Mouse (Mus musculus): ENCODE results near the gene Inpp5a. TPM values are rescaled to one million over a fixed set of nuclear protein-coding genes. Genes with fewer than 3 reads are reported as not detected.

Gene Inpp5a
- polyA plus RNA-seq (2014; fragmentation: Nextera tagmentation; extraction: Ambion mirVana): 39.3 and 41.6 TPM in 2 replicates

DNA sequence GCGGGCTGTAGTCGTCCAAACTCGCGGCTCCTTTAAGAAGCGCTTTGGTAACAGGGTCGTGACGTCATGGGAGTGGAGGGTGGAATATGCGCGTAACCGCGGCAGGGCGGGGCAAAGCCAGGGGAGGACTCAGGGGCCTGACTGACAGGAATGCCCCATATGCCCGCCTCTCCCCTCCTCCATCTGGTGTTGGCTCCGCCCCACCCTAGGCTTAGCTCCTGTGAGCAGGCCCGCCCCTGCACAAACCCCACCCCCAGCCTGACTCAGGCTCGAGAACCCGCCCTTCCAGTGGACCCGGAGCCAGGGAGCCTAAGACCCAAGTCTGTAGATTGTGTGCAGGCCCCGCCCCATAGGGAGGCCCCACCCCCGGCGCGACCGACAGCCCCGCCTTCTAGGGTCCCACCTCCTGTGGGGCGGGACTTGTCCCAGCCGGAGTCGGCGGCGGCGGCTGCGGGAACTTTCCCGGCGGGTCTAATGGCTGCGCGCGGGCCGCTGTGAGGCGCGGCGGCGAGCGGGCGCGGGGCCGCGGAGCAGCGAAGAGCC is at the start of gene Inpp5a:
Inpp5a (plus strand) TSS at position 440 of the 543 bp plus-strand sequence.
- H3K9me3 ChIP-seq (ENCODE audit: control insufficient read depth, low read length): no peaks in the 10 kb centered on the region
- H3K27ac ChIP-seq (replicated peaks; ENCODE audit: low read depth, low read length): peak within 1 kb of the TSS; percentile 92
- H3K4me2 ChIP-seq (ENCODE audit: low read depth, low read length): peak within 1 kb of the TSS; percentile 77
- DNase-seq (ENCODE audit: low spot score) (peak; percentile 100), ATAC-seq (ENCODE audit: low read depth) (peak; percentile 98)
- 0% methylated on average over 22 of the region's 47 CpGs for WGBS
- H3K4me1 ChIP-seq (ENCODE audit: control insufficient read depth, insufficient read depth, low read length): peaks cover 29% of the 10 kb centered on the region
- peak within 1 kb of the TSS; percentile 97 for H3K9ac ChIP-seq (ENCODE audit: low read depth, low read length)
- H3K27me3 ChIP-seq (replicated peaks; ENCODE audit: control insufficient read depth, insufficient read depth, low read length): no peaks in the 10 kb centered on the region
- H3K4me3 ChIP-seq (ENCODE audit: low read depth, low read length): peak within 1 kb of the TSS; percentile 93
- no peaks in the 10 kb centered on the region for H3K36me3 ChIP-seq (ENCODE audit: control insufficient read depth, insufficient read depth, low read length)

DNA sequence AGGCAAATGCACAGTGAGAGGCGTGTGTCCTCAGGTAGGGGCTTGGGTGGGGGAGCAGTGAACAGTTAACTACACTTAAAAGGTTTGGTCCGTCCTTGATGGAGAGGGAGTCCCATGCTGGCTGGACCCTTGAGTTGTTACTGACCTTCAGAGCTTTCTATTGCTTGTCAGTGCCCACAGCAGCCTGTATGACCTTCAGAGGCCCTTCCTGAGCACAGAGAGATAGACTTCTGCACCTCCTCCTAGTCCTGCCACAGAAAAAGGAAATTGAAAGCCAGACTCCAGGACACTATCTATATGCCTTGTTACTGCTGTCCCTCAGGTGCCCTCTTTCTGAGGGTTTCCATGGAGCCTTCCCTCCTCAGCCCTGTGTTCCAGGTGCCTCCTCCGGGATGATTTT is 49.7 kb upstream of the Inpp5a start:
- WGBS: 76% methylated on average over 3 of the region's 3 CpGs
- Histone ChIP-seq H3K27me3 (replicated peaks; ENCODE audit: control insufficient read depth, insufficient read depth, low read length) (no peaks in the 10 kb centered on the region), H3K9me3 (ENCODE audit: control insufficient read depth, low read length) (no peaks in the 10 kb centered on the region)

DNA sequence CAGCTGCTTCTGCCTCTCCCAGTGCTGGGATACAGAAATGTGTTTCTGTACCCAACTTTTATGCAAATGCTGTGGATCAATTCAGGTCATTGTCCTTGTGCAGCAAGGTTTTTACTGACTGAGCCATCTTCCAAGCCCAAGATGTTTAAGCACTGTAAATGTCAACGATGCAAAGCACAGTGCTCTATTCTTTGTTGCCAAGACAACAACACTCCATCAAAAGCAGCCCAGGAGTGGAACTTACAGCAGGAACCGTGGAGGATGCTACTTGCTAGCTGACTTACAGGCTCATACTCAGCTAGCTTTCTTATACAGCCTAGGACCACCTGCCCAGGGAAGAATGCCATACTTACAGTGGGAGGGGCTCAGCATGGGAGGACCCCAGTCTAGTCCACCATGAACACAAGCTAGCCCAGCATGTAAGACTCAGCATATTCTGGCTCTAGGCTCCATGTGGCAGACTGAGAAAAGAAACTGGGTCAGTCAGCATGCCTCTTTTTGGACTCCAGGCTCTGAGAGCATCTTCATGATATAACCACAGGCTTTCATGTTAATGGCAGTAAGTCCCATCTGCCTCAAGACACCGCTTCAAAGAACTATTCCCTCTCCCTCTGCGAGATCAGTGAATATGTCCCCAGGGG is 47.8 kb upstream of the Inpp5a start:
- Histone ChIP-seq H3K36me3 (ENCODE audit: control insufficient read depth, insufficient read depth, low read length) (no peaks in the 10 kb centered on the region), H3K4me2 (ENCODE audit: low read depth, low read length) (no peak overlapping the region), H3K9me3 (ENCODE audit: control insufficient read depth, low read length) (no peaks in the 10 kb centered on the region), H3K4me1 (ENCODE audit: control insufficient read depth, insufficient read depth, low read length) (no peaks in the 10 kb centered on the region), H3K27ac (replicated peaks; ENCODE audit: low read depth, low read length) (no peak overlapping the region), H3K4me3 (ENCODE audit: low read depth, low read length) (no peak overlapping the region), H3K27me3 (replicated peaks; ENCODE audit: control insufficient read depth, insufficient read depth, low read length) (no peaks in the 10 kb centered on the region), H3K9ac (ENCODE audit: low read depth, low read length) (no peak overlapping the region)
- 62% methylated on average over 4 of the region's 4 CpGs for WGBS
- no peak for ATAC-seq (ENCODE audit: low read depth)
- no peak for DNase-seq (ENCODE audit: low spot score)

More for the DNA sequence above, 49.7 kb upstream of the Inpp5a start:
- H3K27ac ChIP-seq (replicated peaks; ENCODE audit: low read depth, low read length): no peak overlapping the region
- DNase-seq (ENCODE audit: low spot score) (no peak), ATAC-seq (ENCODE audit: low read depth) (no peak)
- no peaks in the 10 kb centered on the region for H3K4me1 ChIP-seq (ENCODE audit: control insufficient read depth, insufficient read depth, low read length)
- H3K4me3 ChIP-seq (ENCODE audit: low read depth, low read length): no peak overlapping the region
- no peak overlapping the region for H3K9ac ChIP-seq (ENCODE audit: low read depth, low read length)
- no peak overlapping the region for H3K4me2 ChIP-seq (ENCODE audit: low read depth, low read length)
- no peaks in the 10 kb centered on the region for H3K36me3 ChIP-seq (ENCODE audit: control insufficient read depth, insufficient read depth, low read length)

DNA sequence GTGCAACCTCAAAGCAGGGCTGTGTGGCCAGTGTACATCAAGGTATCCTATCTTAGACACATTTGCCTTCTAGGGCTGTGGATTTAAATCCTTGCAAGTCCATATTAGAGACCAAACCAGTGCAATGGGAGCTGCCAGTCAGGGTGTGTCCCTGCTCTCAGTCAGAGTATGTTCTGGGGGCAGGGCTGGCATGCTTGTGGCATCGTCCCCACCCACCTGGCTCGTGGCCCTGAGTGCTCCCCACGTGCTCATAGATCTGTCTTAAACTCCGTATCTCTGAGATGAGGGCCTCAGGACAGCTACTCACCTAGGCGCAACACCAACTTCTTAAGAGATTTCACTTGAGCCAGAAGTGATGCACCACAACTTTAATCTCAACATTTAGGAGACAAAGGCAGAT is 46.1 kb upstream of the Inpp5a start:
- DNase-seq (ENCODE audit: low spot score) (no peak), ATAC-seq (ENCODE audit: low read depth) (no peak)
- Histone ChIP-seq H3K9me3 (ENCODE audit: control insufficient read depth, low read length) (no peaks in the 10 kb centered on the region), H3K4me3 (ENCODE audit: low read depth, low read length) (no peak overlapping the region), H3K27ac (replicated peaks; ENCODE audit: low read depth, low read length) (no peak overlapping the region), H3K27me3 (replicated peaks; ENCODE audit: control insufficient read depth, insufficient read depth, low read length) (no peaks in the 10 kb centered on the region), H3K4me2 (ENCODE audit: low read depth, low read length) (no peak overlapping the region), H3K36me3 (ENCODE audit: control insufficient read depth, insufficient read depth, low read length) (no peaks in the 10 kb centered on the region), H3K9ac (ENCODE audit: low read depth, low read length) (no peak overlapping the region), H3K4me1 (ENCODE audit: control insufficient read depth, insufficient read depth, low read length) (no peaks in the 10 kb centered on the region)
- WGBS: 80% methylated on average over 5 of the region's 5 CpGs

DNA sequence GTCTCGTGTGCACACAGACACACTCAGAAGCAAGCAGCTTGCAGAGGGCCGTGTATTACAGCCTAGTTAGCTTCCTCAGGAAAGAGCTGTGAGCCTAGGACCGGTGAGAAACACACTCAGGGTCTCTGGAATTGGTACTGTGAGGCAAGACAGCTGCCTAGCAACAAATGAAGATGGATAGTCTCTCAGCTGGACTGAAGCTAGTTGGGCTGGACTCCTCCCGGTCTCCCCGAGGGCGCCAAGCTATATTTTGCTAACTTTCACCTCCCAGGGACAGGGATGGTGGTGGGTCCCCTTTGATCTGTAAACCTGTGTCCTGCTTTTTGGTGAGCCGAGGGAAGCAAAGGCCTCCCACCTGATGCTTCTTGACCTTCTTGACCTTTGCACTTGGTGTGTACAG is 41.9 kb upstream of the Inpp5a start:
- no peaks in the 10 kb centered on the region for H3K4me1 ChIP-seq (ENCODE audit: control insufficient read depth, insufficient read depth, low read length)
- H3K9me3 ChIP-seq (ENCODE audit: control insufficient read depth, low read length): no peaks in the 10 kb centered on the region
- H3K4me2 ChIP-seq (ENCODE audit: low read depth, low read length): no peak overlapping the region
- H3K27me3 ChIP-seq (replicated peaks; ENCODE audit: control insufficient read depth, insufficient read depth, low read length): no peaks in the 10 kb centered on the region
- 58% methylated on average over 7 of the region's 7 CpGs for WGBS
- H3K27ac ChIP-seq (replicated peaks; ENCODE audit: low read depth, low read length): no peak overlapping the region
- no peak overlapping the region for H3K9ac ChIP-seq (ENCODE audit: low read depth, low read length)
- ATAC-seq (ENCODE audit: low read depth) (no peak), DNase-seq (ENCODE audit: low spot score) (no peak)
- no peaks in the 10 kb centered on the region for H3K36me3 ChIP-seq (ENCODE audit: control insufficient read depth, insufficient read depth, low read length)
- no peak overlapping the region for H3K4me3 ChIP-seq (ENCODE audit: low read depth, low read length)

DNA sequence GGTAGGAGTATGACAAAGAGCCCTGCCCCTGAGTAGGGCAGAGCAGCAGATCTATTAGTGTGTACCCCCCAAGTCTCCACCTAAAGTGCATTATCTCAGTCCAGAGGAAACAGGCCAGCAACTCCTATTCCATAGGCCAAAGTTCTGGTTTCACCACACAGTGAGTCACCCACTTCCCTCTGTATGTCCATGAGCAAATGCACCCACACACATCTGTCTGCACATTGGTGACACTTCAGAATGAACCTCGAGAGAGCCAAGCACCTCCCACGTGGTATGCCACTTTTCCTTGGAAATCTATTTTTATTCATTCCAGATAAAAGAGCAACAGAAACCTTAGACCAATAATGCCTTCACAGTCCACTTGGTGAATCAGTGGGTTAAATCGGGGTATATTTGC is 38.3 kb upstream of the Inpp5a start:
- Histone ChIP-seq H3K4me1 (ENCODE audit: control insufficient read depth, insufficient read depth, low read length) (no peaks in the 10 kb centered on the region), H3K4me3 (ENCODE audit: low read depth, low read length) (no peak overlapping the region), H3K27ac (replicated peaks; ENCODE audit: low read depth, low read length) (no peak overlapping the region), H3K9me3 (ENCODE audit: control insufficient read depth, low read length) (no peaks in the 10 kb centered on the region), H3K4me2 (ENCODE audit: low read depth, low read length) (no peak overlapping the region), H3K27me3 (replicated peaks; ENCODE audit: control insufficient read depth, insufficient read depth, low read length) (no peaks in the 10 kb centered on the region), H3K9ac (ENCODE audit: low read depth, low read length) (no peak overlapping the region), H3K36me3 (ENCODE audit: control insufficient read depth, insufficient read depth, low read length) (no peaks in the 10 kb centered on the region)
- 82% methylated on average over 3 of the region's 3 CpGs for whole genome bisulfite sequencing
- ATAC-seq (ENCODE audit: low read depth) (no peak), DNase-seq (ENCODE audit: low spot score) (no peak)

DNA sequence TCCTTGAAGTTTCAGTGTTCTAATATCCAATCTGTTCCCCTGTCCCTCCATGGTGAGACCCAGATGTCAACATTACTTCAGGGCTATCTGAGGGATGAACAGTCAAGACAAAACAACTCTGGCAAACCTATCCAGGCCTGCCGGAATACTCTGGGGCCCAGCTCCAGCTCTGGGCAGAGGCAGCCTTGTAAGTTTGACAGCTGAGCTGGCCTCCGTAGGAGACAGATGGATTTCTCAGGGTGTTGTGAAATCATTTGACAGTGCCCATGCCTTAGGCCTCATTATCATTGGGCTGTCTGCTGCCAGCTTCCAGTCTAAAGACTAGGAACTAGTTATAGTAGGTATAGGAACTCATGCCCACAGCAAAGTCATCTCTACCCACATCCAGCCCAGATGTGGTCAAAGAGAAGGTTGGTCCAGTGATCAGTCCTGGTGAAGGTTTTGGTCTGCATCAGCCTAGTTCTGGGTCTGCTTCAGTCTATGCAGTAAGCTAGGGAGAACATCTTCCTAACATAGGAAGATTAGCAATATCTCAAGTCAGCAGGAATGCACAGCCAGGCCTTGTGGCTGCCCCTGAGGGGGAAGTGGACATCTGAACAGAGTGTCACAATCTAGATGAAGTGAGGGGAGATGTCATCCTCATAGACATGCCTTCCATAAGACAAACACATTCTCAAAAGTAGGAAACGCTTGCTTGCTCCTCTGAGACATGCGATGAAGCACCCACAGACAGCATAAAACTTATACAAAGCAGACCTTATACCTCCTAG is 34.4 kb upstream of the Inpp5a start:
- no peaks in the 10 kb centered on the region for H3K36me3 ChIP-seq (ENCODE audit: control insufficient read depth, insufficient read depth, low read length)
- H3K4me2 ChIP-seq (ENCODE audit: low read depth, low read length): no peak overlapping the region
- ATAC-seq (ENCODE audit: low read depth) (no peak), DNase-seq (ENCODE audit: low spot score) (no peak)
- 87% methylated on average over 4 of the region's 4 CpGs for WGBS
- H3K4me3 ChIP-seq (ENCODE audit: low read depth, low read length): no peak overlapping the region
- H3K27me3 ChIP-seq (replicated peaks; ENCODE audit: control insufficient read depth, insufficient read depth, low read length): no peaks in the 10 kb centered on the region
- H3K27ac ChIP-seq (replicated peaks; ENCODE audit: low read depth, low read length): no peak overlapping the region
- no peaks in the 10 kb centered on the region for H3K9me3 ChIP-seq (ENCODE audit: control insufficient read depth, low read length)
- H3K4me1 ChIP-seq (ENCODE audit: control insufficient read depth, insufficient read depth, low read length): no peaks in the 10 kb centered on the region
- H3K9ac ChIP-seq (ENCODE audit: low read depth, low read length): no peak overlapping the region

DNA sequence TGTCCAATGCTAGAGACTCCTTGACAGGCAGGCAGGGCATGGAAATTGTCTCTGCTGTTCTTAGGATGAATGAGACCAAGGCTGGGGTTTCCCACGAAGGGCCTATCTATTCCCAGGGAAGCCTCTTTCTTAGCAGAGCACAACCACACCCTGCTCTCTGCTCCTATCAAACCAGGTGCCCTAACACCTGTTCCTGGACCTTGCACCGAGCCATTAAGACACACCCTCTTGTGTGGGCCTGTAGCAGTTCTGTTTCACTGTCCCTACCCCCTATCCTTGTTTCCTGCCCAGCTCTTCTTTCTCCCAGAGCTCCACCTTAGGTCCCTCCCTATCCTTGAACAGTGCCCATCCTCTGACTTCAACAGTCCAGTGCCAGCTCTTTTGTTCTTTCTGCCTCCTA is 31.9 kb upstream of the Inpp5a start:
- no peaks in the 10 kb centered on the region for H3K36me3 ChIP-seq (ENCODE audit: control insufficient read depth, insufficient read depth, low read length)
- H3K4me1 ChIP-seq (ENCODE audit: control insufficient read depth, insufficient read depth, low read length): no peaks in the 10 kb centered on the region
- no peak overlapping the region for H3K4me2 ChIP-seq (ENCODE audit: low read depth, low read length)
- ATAC-seq (ENCODE audit: low read depth) (no peak), DNase-seq (ENCODE audit: low spot score) (no peak)
- H3K9me3 ChIP-seq (ENCODE audit: control insufficient read depth, low read length): no peaks in the 10 kb centered on the region
- 100% methylated on average over 2 of the region's 2 CpGs for WGBS
- no peak overlapping the region for H3K4me3 ChIP-seq (ENCODE audit: low read depth, low read length)
- no peak overlapping the region for H3K9ac ChIP-seq (ENCODE audit: low read depth, low read length)
- no peak overlapping the region for H3K27ac ChIP-seq (replicated peaks; ENCODE audit: low read depth, low read length)
- H3K27me3 ChIP-seq (replicated peaks; ENCODE audit: control insufficient read depth, insufficient read depth, low read length): no peaks in the 10 kb centered on the region
